Mouse (Mus musculus) midbrain, embryonic 16.5 days (tissue): ENCODE data around the gene Clasrp. TPM values are rescaled to one million over a fixed set of nuclear protein-coding genes. Genes with fewer than 3 reads are reported as not detected.
A peak's percentile ranks its signal among the peaks of the same experiment; 100 is the strongest.

Source experiments
- ATAC-seq: fragments of 200-750 bp; cut with Nextera tagmentation; 2 replicates; pipeline ENCODE4 v1.8.0; 2017; ENCODE audit warnings: moderate TSS enrichment
- H3K27ac ChIP-seq: fragments of 300-500 bp; sonication (generic); 2 replicates; pipeline ENCODE4 v1.5.1; 2014; ENCODE audit warnings: mild to moderate bottlenecking, low read length, mixed read lengths
- H3K27me3 ChIP-seq: fragments of 300-500 bp; sonication (generic); 2 replicates; pipeline ENCODE4 v1.6.1; 2014; ENCODE audit warnings: low read depth, low read length, mixed read lengths; ENCODE audit not compliant: control insufficient read depth, insufficient read depth
- H3K36me3 ChIP-seq: fragments of 300-500 bp; sonication (generic); 2 replicates; pipeline ENCODE4 v1.6.1; 2014; ENCODE audit warnings: mild to moderate bottlenecking, low read length, moderate library complexity, mixed read lengths; ENCODE audit not compliant: control insufficient read depth, insufficient read depth
- H3K4me1 ChIP-seq: fragments of 300-500 bp; sonication (generic); 2 replicates; pipeline ENCODE4 v1.6.1; 2014; ENCODE audit warnings: mild to moderate bottlenecking, low read length, mixed read lengths; ENCODE audit not compliant: control insufficient read depth, insufficient read depth
- H3K4me2 ChIP-seq: fragments of 300-500 bp; sonication (generic); 2 replicates; pipeline ENCODE4 v1.6.1; 2014; ENCODE audit warnings: mild to moderate bottlenecking, low read length, mixed read lengths
- H3K4me3 ChIP-seq: fragments of 300-500 bp; sonication (generic); 2 replicates; pipeline ENCODE4 v1.5.1; 2014; ENCODE audit warnings: low read depth, mild to moderate bottlenecking, low read length, moderate library complexity, mixed read lengths
- H3K9ac ChIP-seq: fragments of 300-500 bp; sonication (generic); 2 replicates; pipeline ENCODE4 v1.6.1; 2014; ENCODE audit warnings: low read depth, low read length, mixed read lengths
- H3K9me3 ChIP-seq: fragments of 300-500 bp; sonication (generic); replicated peaks from 2 replicates; pipeline ENCODE4 v1.6.1; 2014; ENCODE audit warnings: mild to moderate bottlenecking, low read length, mixed read lengths; ENCODE audit not compliant: control insufficient read depth, poor library complexity, severe bottlenecking
- WGBS: fragments of 180-500 bp; shearing (Covaris S2); extraction: QIAGEN DNeasy Blood & Tissue Kit; methylation state at CpG from one replicate; pipeline ENCODE4 v1.1.7; 2014; 5-methylcytosine and 5-hydroxymethylcytosine counted together
- polyA plus RNA-seq: library from polyadenylated mRNA; unstranded; fragments of >200 nt; fragmentation: Nextera tagmentation; extraction: Ambion mirVana; gene quantifications from 2 replicates; pipeline ENCODE4 v1.2.1, GENCODE M21; 2015

Gene Clasrp
- polyA plus RNA-seq, 1 experiment from 2014 or later: 58.6 TPM

DNA sequence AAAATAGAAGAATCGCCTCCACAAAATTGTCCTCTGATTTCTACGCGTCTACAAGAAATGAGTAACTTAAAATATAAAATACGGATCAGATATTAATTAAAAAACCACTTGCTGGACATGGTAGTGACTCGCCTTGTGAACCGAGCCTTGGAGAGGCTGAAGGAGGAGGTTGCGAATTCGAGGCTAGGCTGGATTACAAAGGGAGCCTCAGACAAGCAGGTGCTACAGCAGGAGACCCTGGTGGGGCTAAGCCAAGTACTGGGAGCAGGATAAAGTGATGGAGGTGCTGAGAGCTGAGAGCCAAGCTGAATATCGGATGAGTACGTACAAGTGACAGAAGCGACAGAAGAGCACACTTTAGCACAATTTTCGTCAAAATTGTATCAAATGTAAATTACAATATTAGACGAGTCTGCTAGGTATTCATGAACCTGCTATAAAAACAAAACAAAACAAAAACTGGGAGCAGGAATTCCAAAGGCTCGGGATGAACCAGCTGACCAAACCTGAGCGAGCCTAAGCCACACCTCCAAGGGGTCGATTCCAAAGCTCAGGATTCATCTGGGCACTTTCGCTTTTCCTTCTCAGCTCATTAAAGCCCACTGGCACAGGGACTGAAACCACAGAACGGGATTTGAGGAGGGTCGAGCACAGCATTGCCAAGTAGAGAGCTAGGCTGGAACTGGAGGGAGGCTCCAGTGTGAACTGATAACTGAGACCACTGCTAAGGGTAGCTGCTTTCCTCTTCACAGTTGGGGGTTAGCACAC lies 41.5 kb downstream of the Clasrp start, which contains the start of gene Ppp1r37:
Gene Ppp1r37 (minus strand): TSS at position 434 of the 768 bp plus-strand sequence.
- peaks cover 17% of the 10 kb centered on the region for H3K36me3 ChIP-seq
- peak within 1 kb of the TSS; percentile 98 for H3K4me3 ChIP-seq
- peaks cover 42% of the 10 kb centered on the region for H3K4me1 ChIP-seq
- no peaks in the 10 kb centered on the region for H3K9me3 ChIP-seq
- peak within 1 kb of the TSS; percentile 97 for H3K4me2 ChIP-seq
- peak within 1 kb of the TSS; percentile 96 for H3K27ac ChIP-seq
- peak; percentile 64 for ATAC-seq
- H3K27me3 ChIP-seq: no peaks in the 10 kb centered on the region
- 2% methylated on average over 19 of the region's 19 CpGs for WGBS
- peak within 1 kb of the TSS; percentile 98 for H3K9ac ChIP-seq

GRCm38 (mm10) chr7:19561765-19562642 lies 42.3 kb downstream of the Clasrp start:
- peak; percentile 82 for ATAC-seq
- H3K4me3 ChIP-seq: peak overlapping the region; percentile 98
- under 1% methylated on average over 91 of the region's 102 CpGs for WGBS
- H3K9me3 ChIP-seq: no peaks in the 10 kb centered on the region
- H3K4me1 ChIP-seq: peaks cover 43% of the 10 kb centered on the region
- no peaks in the 10 kb centered on the region for H3K27me3 ChIP-seq
- peak overlapping the region; percentile 96 for H3K27ac ChIP-seq
- peak overlapping the region; percentile 97 for H3K4me2 ChIP-seq
- H3K36me3 ChIP-seq: peaks cover 17% of the 10 kb centered on the region
- peak overlapping the region; percentile 98 for H3K9ac ChIP-seq

DNA sequence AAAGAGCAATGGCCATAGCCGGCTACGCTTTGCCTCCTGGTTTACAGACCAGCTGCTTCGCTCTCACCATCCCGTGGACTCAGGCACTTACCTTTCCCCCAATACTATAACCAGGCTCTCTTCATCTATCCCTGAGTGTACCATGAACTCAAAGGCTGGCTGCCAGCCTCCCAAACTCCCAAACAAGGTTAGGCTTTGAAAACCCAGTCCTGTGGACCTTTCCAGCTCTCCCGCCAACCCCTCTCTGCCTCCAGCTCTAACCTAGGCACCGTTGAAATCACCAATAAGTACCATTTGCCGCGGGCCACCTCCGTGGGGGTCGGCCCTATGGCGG lies 42.9 kb downstream of the Clasrp start:
- Histone ChIP-seq H3K4me1 (peaks cover 43% of the 10 kb centered on the region), H3K27ac (peak overlapping the region; percentile 96), H3K4me2 (peak overlapping the region; percentile 97), H3K27me3 (no peaks in the 10 kb centered on the region), H3K9me3 (no peaks in the 10 kb centered on the region), H3K36me3 (peaks cover 17% of the 10 kb centered on the region), H3K9ac (peak overlapping the region; percentile 98), H3K4me3 (peak overlapping the region; percentile 98)
- no peak for ATAC-seq
- WGBS: 2% methylated on average over 11 of the region's 11 CpGs

DNA sequence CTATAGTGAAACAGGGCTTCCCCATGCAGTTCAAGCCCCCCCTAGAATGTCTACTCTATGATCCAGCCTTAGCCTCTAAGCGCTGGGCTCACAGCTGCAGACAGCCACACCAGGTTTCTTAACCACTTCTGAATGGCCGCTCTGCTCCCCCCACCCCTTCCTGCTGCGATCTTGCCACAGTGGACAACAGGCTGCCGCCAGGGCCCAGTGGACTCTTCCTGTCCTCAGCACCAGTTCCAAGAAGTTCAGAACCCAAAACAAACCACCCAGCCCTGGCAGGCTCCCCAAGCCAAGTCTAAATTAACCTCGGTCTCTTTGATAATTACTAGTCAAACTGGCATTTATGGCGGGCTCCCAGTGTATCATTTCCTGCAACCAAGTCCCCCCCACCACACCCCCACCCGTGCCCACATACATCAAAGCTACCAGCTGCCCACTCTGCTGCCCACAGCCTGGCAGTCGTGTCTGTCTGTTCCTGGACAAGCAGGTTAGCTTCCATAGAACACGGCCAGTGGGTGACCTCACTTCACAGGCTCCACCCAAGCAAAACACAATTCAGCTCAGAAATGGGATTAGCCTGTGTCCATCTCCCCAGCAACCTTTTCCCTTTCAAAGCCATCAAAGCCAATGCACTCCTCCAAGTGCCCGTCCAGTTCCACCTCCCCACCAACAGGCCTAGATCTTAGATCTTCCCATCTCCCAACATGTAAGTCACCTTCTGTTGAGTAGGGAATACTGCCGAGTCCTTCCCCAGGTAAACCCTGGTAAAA lies 43.6 kb downstream of the Clasrp start:
- H3K4me3 ChIP-seq: peak overlapping the region; percentile 98
- WGBS: 13% methylated on average over 11 of the region's 11 CpGs
- H3K4me2 ChIP-seq: peak overlapping the region; percentile 97
- H3K4me1 ChIP-seq: peaks cover 43% of the 10 kb centered on the region
- ATAC-seq: no peak
- no peaks in the 10 kb centered on the region for H3K9me3 ChIP-seq
- H3K9ac ChIP-seq: peak overlapping the region; percentile 98
- peaks cover 17% of the 10 kb centered on the region for H3K36me3 ChIP-seq
- H3K27ac ChIP-seq: no peak overlapping the region
- H3K27me3 ChIP-seq: no peaks in the 10 kb centered on the region

GRCm38 (mm10) chr7:19558965-19559364 lies 45.3 kb downstream of the Clasrp start:
- 43% methylated on average over 2 of the region's 2 CpGs for WGBS
- no peak for ATAC-seq
- H3K9ac ChIP-seq: peak overlapping the region; percentile 11; the same call in 1 of the 2 replicates
- H3K4me3 ChIP-seq: no peak overlapping the region
- H3K27ac ChIP-seq: no peak overlapping the region
- H3K4me1 ChIP-seq: peaks cover 43% of the 10 kb centered on the region
- peak overlapping the region; percentile 15 for H3K4me2 ChIP-seq
- no peaks in the 10 kb centered on the region for H3K27me3 ChIP-seq
- no peaks in the 10 kb centered on the region for H3K9me3 ChIP-seq
- 0 out of 2 replicates have a peak, but pooled peaks cover under 1% of the 10 kb centered on the region for H3K36me3 ChIP-seq

- WGBS: 96% methylated on average over 6 of the region's 6 CpGs
- H3K4me1 ChIP-seq: peaks cover 40% of the 10 kb centered on the region
- H3K9ac ChIP-seq: no peak overlapping the region
Observed at GRCm38 (mm10) chr7:19557982-19558900, 46.0 kb downstream of the Clasrp start.

DNA sequence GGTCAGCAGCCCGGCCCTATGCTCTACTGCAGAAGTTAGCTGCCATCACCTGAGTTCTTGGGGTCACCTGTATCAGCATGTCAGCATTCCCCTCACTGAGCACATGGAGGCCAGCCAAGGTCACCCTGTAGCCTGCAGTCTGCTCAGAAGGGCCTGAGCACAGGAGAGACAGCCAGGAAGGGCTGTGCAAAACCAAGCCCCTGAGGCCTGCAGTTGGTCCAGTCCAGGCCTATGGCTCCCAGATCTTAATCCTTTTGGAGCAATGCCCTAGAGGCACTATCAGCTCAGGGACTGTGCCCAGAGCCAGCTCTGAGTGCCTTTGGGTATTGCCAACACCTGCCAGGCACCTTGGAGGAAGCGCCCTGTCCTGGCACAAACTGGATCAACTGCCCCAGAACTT lies 47.2 kb downstream of the Clasrp start:
- no peaks in the 10 kb centered on the region for H3K9me3 ChIP-seq
- WGBS: 100% methylated on average over 2 of the region's 2 CpGs
- ATAC-seq: no peak
- no peaks in the 10 kb centered on the region for H3K36me3 ChIP-seq
- H3K4me2 ChIP-seq: no peak overlapping the region
- no peak overlapping the region for H3K4me3 ChIP-seq
- no peak overlapping the region for H3K27ac ChIP-seq
- peaks cover 34% of the 10 kb centered on the region for H3K4me1 ChIP-seq
- H3K27me3 ChIP-seq: no peaks in the 10 kb centered on the region
- no peak overlapping the region for H3K9ac ChIP-seq

More at GRCm38 (mm10) chr7:19557982-19558900, 46.0 kb downstream of the Clasrp start:
- Histone ChIP-seq H3K36me3 (no peaks in the 10 kb centered on the region), H3K9me3 (no peaks in the 10 kb centered on the region), H3K27ac (no peak overlapping the region), H3K4me3 (no peak overlapping the region), H3K4me2 (no peak overlapping the region; the same call in 1 of the 2 replicates), H3K27me3 (no peaks in the 10 kb centered on the region)
- ATAC-seq: no peak

DNA sequence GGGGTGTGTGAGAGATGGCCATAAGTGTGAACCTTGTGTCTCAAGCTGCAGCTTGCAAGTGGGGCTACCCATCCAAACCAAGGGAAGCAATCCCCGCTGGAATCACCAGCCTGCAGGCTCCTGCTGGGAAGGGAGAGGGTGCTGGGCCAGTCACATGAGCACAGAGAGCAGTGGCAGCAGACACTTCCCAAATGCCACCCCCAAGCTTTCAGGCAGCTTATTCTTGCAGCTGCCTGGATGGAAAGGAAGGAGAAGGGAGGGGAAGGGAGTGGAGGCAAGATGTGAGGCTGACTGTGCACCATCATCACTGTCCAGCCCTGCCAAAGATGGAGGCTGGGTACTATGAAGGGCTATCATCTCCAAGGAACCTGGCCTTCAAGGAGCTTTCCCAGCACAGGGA lies 50.1 kb downstream of the Clasrp start:
- no peak for ATAC-seq
- Histone ChIP-seq H3K36me3 (no peaks in the 10 kb centered on the region), H3K4me1 (peaks cover 14% of the 10 kb centered on the region), H3K9ac (no peak overlapping the region), H3K4me3 (no peak overlapping the region), H3K4me2 (no peak overlapping the region), H3K27me3 (no peaks in the 10 kb centered on the region), H3K9me3 (no peaks in the 10 kb centered on the region), H3K27ac (no peak overlapping the region)
- 81% methylated on average over 1 of the region's 1 CpGs for WGBS
